Mouse (Mus musculus) Muller cell, postnatal 12 days (primary cell): ENCODE measurements around the gene Csf2rb2.
"Not testable (repeated sequence)": the region's sequence is repeated elsewhere in the genome, so short reads cannot be mapped to it uniquely, and the experiment has no call there.

Experiments
- DNase-seq: peaks from one replicate; pipeline ENCODE4 v3.0.0-alpha.2; 2015; ENCODE audit errors: inconsistent ontology term

Gene Csf2rb2

DNA sequence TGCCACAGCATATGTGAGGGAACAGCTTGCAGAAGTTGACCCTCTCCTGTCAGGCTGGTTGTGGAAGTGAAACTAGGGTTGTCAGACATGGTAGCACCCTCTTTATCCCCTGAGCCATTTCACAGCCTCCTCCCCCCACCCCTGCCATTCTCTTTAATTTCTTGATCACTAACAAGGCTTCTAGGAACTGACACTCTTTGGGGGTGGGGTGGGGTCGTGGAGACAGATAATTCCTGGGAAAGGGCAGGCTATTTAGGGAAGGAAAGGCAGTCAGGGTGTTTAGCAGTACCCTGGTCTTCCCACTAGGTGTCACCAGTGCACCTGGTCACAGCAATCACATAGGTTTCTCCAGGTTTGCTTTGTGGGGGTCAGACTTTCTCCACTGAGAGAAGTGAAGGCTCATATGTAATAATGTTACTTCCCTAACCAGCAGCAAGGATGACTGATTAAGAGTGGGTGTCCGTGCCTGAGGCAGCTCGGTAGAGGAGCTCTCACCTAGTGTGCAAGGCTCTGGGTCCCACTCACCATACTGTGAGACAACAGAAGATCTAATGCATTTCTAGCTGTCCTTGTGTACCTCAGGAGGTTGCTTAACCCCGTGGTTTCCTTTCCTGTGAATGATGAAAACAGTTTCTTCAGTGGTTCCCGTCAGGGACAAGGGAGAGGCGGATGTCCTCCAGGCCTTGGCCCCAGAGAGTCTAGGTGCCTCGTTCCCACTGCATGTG is 48.0 kb downstream of the Csf2rb2 start:
- peak; percentile 35 for DNase-seq

DNA sequence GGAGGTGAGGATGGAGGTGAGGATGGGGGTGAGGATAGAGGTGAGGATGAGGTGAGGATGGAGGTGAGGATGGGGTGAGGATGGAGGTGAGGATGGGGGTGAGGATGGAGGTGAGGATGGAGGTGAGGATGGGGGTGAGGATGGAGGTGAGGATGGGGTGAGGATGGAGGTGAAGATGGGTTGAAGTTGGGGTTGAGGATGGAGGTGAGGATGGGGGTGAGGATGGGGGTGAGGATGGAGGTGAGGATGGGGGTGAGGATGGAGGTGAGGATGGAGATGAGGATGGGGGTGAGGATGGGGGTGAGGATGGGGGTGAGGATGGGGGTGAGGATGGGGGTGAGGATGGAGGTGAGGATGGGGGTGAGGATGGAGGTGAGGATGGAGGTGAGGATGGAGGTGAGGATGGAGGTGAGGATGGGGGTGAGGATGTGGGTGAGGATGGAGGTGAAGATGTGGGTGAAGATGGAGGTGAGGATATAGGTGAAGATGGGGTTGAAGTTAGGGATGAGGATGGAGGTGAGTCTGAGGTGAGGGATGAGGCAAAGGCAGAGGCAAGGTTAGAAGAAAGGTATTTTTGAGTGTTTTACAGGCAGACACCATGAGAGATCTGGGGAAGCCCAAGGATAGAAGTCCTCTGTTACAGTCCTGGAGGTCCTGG is 48.8 kb downstream of the Csf2rb2 start:
- DNase-seq: not testable (repeated sequence)

DNA sequence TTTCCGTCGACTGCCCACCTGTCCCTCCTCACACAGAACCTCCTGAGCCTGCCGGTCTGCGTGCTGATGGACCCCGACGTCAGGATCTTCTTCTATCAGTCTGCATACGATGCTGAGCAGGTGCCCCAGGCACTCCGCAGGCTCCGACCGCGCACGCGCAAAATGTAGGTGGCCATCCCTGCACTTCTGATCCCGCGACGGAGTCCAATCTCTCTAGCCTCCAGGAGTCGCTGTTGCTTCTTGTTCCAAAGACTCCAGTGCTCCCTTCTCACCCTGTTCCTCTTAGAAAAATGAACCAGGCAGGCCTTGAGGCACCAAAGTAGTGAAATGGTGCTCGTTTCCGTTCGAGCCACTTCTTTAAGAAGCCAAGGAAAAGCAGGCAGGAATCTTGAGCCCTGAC is 50.8 kb downstream of the Csf2rb2 start:
- peak; percentile 27 for DNase-seq

DNA sequence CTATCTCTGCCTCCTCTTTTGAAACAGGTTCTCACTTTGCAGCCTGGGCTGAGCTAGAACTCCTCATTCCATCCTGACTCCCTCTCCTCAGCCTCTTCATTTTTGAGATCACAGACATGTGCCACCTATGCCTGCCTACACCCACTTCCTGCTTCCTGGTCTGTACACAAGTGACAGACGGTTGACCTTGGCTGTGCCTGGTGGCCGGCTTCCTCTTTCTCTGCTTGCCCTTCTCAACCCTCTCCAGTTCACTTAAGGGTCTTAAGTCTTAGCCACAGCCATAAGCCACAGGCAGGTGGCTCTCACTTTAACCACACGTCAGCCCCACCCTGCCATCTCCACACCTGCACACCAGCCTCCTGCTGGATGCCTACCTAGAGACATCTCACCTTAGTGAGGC is 57.1 kb downstream of the Csf2rb2 start:
- no peak for DNase-seq

DNA sequence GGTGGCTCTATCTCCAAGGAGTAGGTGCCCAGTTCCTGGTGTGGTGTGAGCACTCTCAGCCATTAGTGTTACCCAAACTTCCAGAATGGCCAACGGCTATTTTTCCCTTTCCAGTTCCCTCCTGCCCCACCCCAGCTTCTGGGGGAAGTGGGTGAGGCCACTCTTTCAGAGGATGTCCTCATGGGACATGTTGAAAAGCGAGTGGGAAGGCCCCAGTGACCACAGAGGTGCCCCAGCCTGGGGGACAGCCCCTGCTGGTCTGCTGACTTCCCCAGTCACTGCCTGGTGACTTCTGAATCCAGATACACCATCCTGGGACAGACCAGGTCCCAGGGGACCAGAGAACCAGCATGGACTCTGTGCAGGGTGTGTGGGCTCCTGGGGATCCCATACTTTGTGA is 57.9 kb downstream of the Csf2rb2 start:
- no peak for DNase-seq

DNA sequence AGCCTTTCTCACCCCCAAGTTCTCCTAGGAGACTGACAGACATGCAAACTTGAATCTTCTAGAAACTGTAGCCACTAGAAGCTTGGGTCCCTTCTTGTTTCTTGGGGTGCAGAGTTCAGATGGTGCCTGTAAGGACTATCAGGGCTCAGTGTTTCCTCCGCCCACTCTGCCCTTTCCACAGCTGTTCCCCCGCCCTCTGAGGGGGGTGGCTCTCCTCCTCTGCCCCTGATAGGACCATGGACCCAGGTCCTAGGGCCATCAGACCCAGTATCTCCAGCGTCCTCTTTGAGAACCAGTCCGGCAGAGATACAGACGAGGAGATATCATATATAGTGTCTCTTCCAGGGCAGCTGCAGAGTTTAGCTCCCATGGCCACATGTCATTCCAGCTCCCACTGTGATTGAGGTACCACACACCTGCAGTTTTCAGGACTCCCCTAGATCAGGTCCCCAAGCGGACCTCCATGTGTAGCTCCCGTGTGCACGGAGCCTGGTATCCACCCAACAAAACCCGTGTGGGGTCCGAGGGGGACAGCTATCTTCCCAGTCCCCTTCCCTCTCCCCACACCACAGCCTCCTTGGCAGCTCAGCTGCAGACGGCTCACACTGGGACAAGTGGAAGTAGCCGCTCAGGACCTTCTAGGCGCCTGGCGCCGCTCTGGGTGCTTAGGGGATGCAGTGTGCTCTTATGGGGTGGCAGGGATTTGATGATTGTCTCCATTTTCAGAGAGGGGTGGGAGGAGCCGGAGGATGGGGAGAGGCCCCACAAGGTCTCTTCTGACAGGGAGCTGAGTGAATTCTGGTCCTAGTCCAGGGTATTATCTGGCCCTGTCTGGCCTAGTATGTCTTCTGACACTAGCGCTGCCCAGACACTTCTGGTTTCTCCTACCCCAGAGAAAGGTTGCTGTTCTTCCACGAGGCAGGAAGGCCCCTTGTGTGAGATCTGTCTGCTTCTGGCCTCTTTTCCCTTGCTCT is 59.1 kb downstream of the Csf2rb2 start:
- no peak for DNase-seq

DNA sequence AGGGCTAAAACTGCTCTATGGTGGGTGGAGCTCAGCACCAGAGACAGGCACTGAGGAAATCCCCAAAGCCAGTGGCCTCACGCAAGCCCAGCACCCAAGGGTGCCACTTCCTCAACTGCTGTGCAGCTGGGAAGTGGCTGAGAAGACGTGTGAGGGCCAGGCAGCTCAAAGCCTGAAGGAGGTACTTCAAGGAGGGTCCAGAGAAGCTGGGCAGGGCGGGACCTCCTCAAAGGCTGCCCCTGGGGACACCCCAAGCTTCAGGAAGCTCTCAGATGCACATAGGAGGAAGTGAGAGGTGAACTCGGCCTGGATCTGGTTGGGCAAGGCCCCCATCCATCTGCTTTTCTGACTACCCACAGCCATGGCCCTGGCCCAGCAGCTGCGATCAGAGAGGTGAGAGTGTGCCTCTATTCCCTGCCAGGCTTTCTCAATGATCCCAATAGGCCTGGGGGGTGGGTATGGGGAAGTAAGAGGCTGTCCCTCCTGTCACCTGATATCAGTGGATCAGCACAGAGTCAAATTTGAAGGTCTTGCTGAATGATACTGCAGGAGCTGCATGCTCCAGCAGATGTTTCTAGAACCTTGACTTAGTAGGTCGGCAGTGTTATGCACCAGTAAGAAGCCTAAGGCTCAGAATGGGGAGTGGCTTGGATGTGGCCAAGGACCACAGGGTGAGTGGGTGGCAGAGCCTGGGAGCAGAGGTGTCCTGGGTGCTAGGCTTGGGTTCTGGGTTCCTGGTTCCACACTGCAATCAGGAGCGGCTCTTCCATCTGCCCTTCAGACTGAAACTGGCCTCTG is 60.6 kb downstream of the Csf2rb2 start, which contains the start of gene Ncf4:
Ncf4 (plus strand) TSS at position 107 of the 798 bp plus-strand sequence.
- no peak for DNase-seq

DNA sequence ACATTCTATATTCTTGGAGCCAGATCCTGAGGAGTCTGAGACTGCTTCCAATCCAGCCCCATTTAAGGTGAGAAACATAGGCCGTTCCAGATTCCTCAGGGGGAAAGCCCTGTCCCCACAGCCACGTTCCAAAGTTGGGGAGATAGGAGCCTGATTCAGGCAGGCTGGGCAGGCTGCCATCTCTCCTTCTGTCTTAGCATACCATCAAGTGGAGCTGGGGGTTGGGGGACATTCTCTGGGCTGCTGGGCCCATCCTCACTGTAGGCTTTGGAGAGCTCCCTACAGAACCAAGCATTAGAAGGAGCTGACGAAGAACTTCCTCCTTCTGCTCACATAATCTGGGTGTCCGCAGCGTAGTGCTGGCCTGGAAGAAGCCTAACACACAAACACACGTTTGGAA is 61.7 kb downstream of the Csf2rb2 start:
- no peak for DNase-seq

DNA sequence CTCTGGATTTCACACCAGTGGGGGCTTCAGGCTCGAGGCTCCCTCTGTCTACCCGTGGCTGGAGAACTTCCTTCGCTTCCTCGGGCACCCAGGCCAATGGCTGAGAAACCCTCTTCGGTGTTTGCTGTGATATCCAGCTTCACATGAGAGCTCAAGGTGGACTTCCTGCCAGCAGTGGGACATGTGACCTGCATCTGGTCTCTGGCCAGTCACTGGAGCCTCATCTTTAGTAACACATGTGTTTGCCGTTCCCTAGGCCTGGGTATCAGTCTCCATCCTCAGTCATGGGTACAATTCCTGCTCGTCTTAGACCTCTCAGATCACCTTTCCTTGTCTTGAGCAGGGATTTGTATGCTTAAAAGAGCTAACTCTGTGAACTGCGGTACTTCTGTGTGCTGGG is 62.5 kb downstream of the Csf2rb2 start:
- no peak for DNase-seq

DNA sequence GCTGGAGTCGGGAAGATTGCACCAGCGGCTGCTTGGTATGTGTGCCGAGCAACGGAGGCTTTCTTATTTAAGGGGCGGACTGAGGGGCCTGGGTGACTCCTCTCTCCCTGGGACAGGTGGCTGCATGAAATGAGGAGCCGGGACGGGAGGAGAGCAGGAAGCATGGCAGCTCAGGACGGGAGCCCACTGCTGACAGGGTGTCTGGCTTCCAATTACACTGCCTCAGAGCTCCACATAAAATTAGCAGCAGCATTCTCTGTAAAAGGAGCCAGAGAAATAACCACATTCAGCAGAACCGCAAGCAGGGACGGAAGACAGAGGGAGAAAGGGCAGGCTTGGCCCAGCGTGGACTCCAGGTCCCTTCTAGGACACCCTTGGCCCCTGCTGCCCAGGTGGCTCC is 64.2 kb downstream of the Csf2rb2 start:
- no peak for DNase-seq

DNA sequence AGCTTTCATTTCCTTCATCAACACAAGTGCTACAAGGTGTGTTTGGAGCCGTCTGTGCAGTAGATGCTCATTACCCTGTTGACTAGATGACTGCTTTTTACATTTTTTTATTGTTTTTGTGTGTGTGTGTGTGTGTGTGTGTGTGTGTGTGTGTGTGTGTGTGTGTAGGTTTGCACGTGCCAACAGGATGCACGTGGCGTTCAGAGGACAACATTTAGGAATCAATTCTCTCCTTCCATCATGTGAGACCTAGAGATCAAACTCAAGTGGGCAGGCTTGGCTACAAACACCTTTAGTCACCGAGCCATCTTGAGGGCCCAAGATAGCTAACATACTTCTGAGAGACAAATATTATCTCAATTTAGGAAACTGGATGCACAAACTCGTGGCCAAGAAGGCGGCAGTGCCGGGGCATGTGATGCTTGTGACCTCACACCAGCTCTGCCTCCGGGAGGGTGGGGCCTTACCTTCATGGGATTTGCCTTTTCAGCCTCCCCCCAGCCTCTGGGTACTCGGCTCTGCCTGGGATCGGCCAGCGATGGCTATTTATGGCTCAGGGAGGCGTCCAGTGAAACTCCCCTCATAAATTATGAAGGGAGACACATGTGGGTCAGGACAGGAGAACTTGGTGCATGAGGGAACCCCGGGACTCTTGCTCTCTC is 65.4 kb downstream of the Csf2rb2 start:
- DNase-seq: no peak

DNA sequence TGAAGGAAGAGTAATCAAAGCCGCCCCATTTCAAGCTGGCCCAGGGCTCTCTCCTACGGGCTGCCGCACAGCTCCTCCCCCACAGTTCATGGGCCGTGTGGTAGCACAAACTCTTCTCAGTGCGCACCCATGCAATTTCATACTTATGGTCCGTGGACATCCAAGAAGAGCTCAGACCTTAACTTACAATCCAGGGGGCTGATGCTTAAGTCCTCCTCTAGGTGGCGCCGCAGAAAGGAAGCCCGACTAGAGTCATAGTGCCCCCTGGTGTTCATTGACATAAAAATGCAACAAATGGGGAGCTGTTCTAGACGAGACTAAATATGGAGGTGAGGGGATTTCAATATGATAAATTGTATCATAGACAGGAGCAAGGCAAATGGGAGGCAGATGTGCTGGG is 66.1 kb downstream of the Csf2rb2 start:
- peak; percentile 60 for DNase-seq

DNA sequence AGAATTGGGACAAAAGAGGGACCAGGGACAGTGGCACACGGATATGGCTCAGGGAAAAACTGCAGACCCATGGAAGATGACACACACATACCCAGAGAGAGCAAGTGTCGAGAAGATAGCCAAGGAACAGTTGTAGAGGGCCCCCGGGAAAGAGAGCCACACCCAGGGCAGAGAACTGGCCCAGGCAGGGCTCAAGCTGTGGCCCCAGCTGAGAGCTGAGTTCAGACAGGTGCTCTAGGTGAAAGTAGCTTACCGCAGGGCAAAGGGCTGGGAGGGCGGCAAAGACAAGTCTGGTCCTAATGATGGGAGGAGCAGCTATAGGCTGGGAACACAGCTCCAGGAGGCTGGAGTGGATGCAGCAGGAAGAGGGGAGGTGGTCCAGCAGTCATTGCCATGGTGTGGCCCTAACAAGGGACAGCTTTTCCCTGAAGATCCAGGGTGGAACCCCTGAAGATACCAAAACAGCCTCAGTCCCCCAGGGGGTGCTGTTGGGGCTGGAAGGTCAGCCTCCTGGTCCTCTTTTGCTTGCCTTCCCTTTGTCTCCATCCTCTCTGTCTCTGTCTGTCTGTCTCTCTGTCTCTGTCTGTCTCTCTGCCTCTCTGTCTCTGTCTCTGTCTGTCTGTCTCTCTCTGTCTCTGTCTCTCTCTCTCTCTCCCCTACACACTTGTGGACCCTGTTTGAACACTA is 70.6 kb downstream of the Csf2rb2 start:
- no peak for DNase-seq
